Mouse (Mus musculus): ENCODE results near the gene Rarg. TPM values are rescaled to one million over a fixed set of nuclear protein-coding genes. Genes with fewer than 3 reads are reported as not detected.

The Rarg gene
- polyA plus RNA-seq, 1 experiment from 2014 or later, result 27.2 TPM

GRCm38 (mm10) chr15:102278726-102279091, 21.4 kb upstream of the Rarg start:
- H3K4me1 ChIP-seq (replicated peaks; ENCODE audit: control insufficient read depth, insufficient read depth), result peaks cover 9% of the 10 kb centered on the region; the same call in 1 of the 2 replicates
- peaks cover 7% of the 10 kb centered on the region; the same call in 1 of the 2 replicates for H3K36me3 ChIP-seq (ENCODE audit: control insufficient read depth, insufficient read depth, low read length)
- no peaks in the 10 kb centered on the region for H3K27me3 ChIP-seq (ENCODE audit: control insufficient read depth, insufficient read depth, low read length)
- peak overlapping the region; percentile 94; the same call in 1 of the 2 replicates for H3K27ac ChIP-seq (replicated peaks)
- no peak for TF ChIP-seq EP300 (optimal IDR thresholded peaks at IDR 0.05)
- no peak for TF ChIP-seq CTCF (IDR thresholded peaks at IDR 0.05; ENCODE audit: low read depth)
- DNase-seq (ENCODE audit: low spot score) (no peak), ATAC-seq (ENCODE audit: low FRiP score, low TSS enrichment) (no peak)
- H3K4me2 ChIP-seq (replicated peaks; ENCODE audit: low read depth), result peak overlapping the region; percentile 74
- H3K9ac ChIP-seq (ENCODE audit: low read length), result peak overlapping the region; percentile 80
- no peaks in the 10 kb centered on the region for H3K9me3 ChIP-seq (ENCODE audit: control insufficient read depth, low read length)
- WGBS, result 38% methylated on average over 7 of the region's 7 CpGs
- peak overlapping the region; percentile 80 for H3K4me3 ChIP-seq (ENCODE audit: low read depth, low read length)

GRCm38 (mm10) chr15:102273982-102274716, 16.8 kb upstream of the Rarg start:
- TF ChIP-seq CTCF (IDR thresholded peaks at IDR 0.05; ENCODE audit: low read depth) (peak; percentile 54), EP300 (optimal IDR thresholded peaks at IDR 0.05) (no peak)
- no peaks in the 10 kb centered on the region for H3K27me3 ChIP-seq (ENCODE audit: control insufficient read depth, insufficient read depth, low read length)
- no peak for DNase-seq (ENCODE audit: low spot score)
- no peaks in the 10 kb centered on the region for H3K9me3 ChIP-seq (ENCODE audit: control insufficient read depth, low read length)
- H3K9ac ChIP-seq (ENCODE audit: low read length), result no peak overlapping the region
- 72% methylated on average over 6 of the region's 6 CpGs for WGBS
- H3K36me3 ChIP-seq (ENCODE audit: control insufficient read depth, insufficient read depth, low read length), result no peaks in the 10 kb centered on the region
- no peak overlapping the region for H3K27ac ChIP-seq (replicated peaks)
- H3K4me2 ChIP-seq (replicated peaks; ENCODE audit: low read depth), result no peak overlapping the region
- 0 out of 2 replicates have a peak, but pooled peaks cover 3% of the 10 kb centered on the region for H3K4me1 ChIP-seq (replicated peaks; ENCODE audit: control insufficient read depth, insufficient read depth)
- no peak overlapping the region for H3K4me3 ChIP-seq (ENCODE audit: low read depth, low read length)
- no peak for ATAC-seq (ENCODE audit: low FRiP score, low TSS enrichment)

- Histone ChIP-seq H3K4me3 (ENCODE audit: low read depth, low read length) (no peak overlapping the region), H3K27me3 (ENCODE audit: control insufficient read depth, insufficient read depth, low read length) (no peaks in the 10 kb centered on the region), H3K9ac (ENCODE audit: low read length) (no peak overlapping the region), H3K27ac (replicated peaks) (no peak overlapping the region), H3K4me2 (replicated peaks; ENCODE audit: low read depth) (no peak overlapping the region), H3K36me3 (ENCODE audit: control insufficient read depth, insufficient read depth, low read length) (no peaks in the 10 kb centered on the region), H3K9me3 (ENCODE audit: control insufficient read depth, low read length) (no peaks in the 10 kb centered on the region), H3K4me1 (replicated peaks; ENCODE audit: control insufficient read depth, insufficient read depth) (no peaks in the 10 kb centered on the region)
- whole genome bisulfite sequencing, result 43% methylated on average over 3 of the region's 3 CpGs
- DNase-seq (ENCODE audit: low spot score) (no peak), ATAC-seq (ENCODE audit: low FRiP score, low TSS enrichment) (no peak)
- TF ChIP-seq EP300 (optimal IDR thresholded peaks at IDR 0.05) (no peak), CTCF (IDR thresholded peaks at IDR 0.05; ENCODE audit: low read depth) (no peak)
Measured at GRCm38 (mm10) chr15:102271441-102271840, 14.1 kb upstream of the Rarg start.

GRCm38 (mm10) chr15:102270274-102270960, 13.1 kb upstream of the Rarg start, which contains the start of gene Gm9918:
Gm9918 (plus strand) TSS chr15:102270563.
- no peak for TF ChIP-seq EP300 (optimal IDR thresholded peaks at IDR 0.05)
- no peak for TF ChIP-seq CTCF (IDR thresholded peaks at IDR 0.05; ENCODE audit: low read depth)
- WGBS, result 21% methylated on average over 19 of the region's 21 CpGs
- ATAC-seq (ENCODE audit: low FRiP score, low TSS enrichment) (0 out of 2 replicates have a peak, but pooled peaks have one; percentile 48), DNase-seq (ENCODE audit: low spot score) (peak; percentile 19)
- Histone ChIP-seq H3K27ac (replicated peaks) (no peak within 1 kb of the TSS), H3K4me3 (ENCODE audit: low read depth, low read length) (peak within 1 kb of the TSS; percentile 22), H3K9me3 (ENCODE audit: control insufficient read depth, low read length) (no peaks in the 10 kb centered on the region), H3K9ac (ENCODE audit: low read length) (0 out of 2 replicates have a peak within 1 kb of the TSS, but pooled peaks have one; percentile 18), H3K4me2 (replicated peaks; ENCODE audit: low read depth) (peak within 1 kb of the TSS; percentile 40), H3K27me3 (ENCODE audit: control insufficient read depth, insufficient read depth, low read length) (no peaks in the 10 kb centered on the region), H3K36me3 (ENCODE audit: control insufficient read depth, insufficient read depth, low read length) (no peaks in the 10 kb centered on the region), H3K4me1 (replicated peaks; ENCODE audit: control insufficient read depth, insufficient read depth) (no peaks in the 10 kb centered on the region)

- no peaks in the 10 kb centered on the region for H3K9me3 ChIP-seq (ENCODE audit: control insufficient read depth, low read length)
- no peak overlapping the region for H3K4me3 ChIP-seq (ENCODE audit: low read depth, low read length)
- TF ChIP-seq EP300 (optimal IDR thresholded peaks at IDR 0.05) (no peak), CTCF (IDR thresholded peaks at IDR 0.05; ENCODE audit: low read depth) (peak; percentile 51)
- ATAC-seq (ENCODE audit: low FRiP score, low TSS enrichment), result no peak
- H3K27ac ChIP-seq (replicated peaks), result no peak overlapping the region
- peak; percentile 13 for DNase-seq (ENCODE audit: low spot score)
- no peaks in the 10 kb centered on the region for H3K27me3 ChIP-seq (ENCODE audit: control insufficient read depth, insufficient read depth, low read length)
- 87% methylated on average over 5 of the region's 5 CpGs for WGBS
- H3K4me2 ChIP-seq (replicated peaks; ENCODE audit: low read depth), result no peak overlapping the region
- H3K9ac ChIP-seq (ENCODE audit: low read length), result no peak overlapping the region
- no peaks in the 10 kb centered on the region for H3K36me3 ChIP-seq (ENCODE audit: control insufficient read depth, insufficient read depth, low read length)
- H3K4me1 ChIP-seq (replicated peaks; ENCODE audit: control insufficient read depth, insufficient read depth), result no peaks in the 10 kb centered on the region
Measured at GRCm38 (mm10) chr15:102265548-102265947, 8.2 kb upstream of the Rarg start.
